Mouse (Mus musculus): ENCODE measurements around the gene Catip.

The Catip gene

DNA sequence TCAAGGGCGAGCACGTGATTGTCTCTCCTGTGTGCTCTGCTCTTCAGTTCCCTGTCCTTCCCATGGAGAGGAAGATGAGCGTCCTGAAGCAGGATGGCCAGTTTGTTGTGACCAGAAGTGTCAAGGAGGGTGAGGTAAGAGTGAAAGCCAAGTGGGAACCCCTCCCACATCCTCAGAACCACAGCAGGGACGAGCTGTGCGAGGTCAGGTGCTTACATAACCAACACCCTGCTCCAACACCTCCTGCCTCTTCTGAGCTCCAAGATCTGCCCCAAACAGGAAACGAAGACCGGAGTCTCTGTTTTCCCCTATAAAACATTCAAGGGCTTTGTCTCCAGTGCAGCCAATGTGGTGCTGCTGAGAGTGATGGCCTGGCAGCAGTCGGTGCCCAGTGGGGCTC, 2.4 kb downstream of the Catip start:
- no peaks in the 10 kb centered on the region for H3K36me3 ChIP-seq (ENCODE audit: insufficient read depth, low read length)
- no peak overlapping the region for H3K4me3 ChIP-seq (replicated peaks; ENCODE audit: low read length)
- H3K4me1 ChIP-seq (replicated peaks; ENCODE audit: low read depth, low read length): peaks cover 50% of the 10 kb centered on the region
- peaks cover 22% of the 10 kb centered on the region for H3K27me3 ChIP-seq (ENCODE audit: insufficient read depth, low read length)
- no peaks in the 10 kb centered on the region for H3K9me3 ChIP-seq (ENCODE audit: low read length)
- no peak for TF ChIP-seq CTCF (conservative IDR thresholded peaks at IDR 0.05; ENCODE audit: low read length)

DNA sequence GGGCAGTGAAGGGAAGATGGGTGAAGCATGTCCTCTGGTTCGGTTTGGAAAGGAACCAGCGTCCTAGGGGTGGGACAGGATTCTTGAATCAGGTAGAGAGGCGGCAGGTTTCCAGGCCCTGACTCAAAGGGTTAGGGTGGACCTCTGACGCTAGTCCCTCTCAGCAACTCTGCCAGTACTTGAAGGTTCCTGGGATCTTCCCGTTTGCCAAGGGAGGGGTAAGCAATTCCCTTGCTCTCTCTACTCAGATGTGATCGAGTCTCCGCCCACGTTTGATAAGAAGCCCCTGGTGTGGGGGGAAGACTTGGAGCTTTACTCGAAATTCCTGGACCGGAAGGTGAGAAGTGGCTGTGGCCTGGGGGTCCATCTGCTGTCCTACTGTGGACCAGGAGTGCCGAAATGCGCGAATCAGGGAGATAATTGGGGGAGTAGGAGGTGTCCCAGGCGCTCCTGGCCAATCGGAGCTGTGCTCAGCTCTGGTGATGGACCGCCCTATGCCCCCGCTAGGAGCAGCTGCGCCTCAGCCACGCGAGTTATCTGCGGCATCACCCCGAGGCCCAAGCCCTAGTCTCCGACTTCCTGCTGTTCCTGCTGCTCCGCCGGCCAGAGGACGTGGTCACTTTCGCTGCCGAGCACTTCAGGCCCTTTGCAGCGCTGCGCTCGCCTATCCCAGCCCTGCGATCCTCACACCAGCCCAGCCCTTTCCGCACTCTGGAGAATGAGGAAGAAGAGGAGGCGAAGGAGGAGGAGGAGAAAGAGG, 6.2 kb downstream of the Catip start:
- Histone ChIP-seq H3K9me3 (ENCODE audit: low read length) (no peaks in the 10 kb centered on the region), H3K4me1 (replicated peaks; ENCODE audit: low read depth, low read length) (peaks cover 49% of the 10 kb centered on the region), H3K27me3 (ENCODE audit: insufficient read depth, low read length) (peaks cover 22% of the 10 kb centered on the region), H3K36me3 (ENCODE audit: insufficient read depth, low read length) (no peaks in the 10 kb centered on the region), H3K4me3 (replicated peaks; ENCODE audit: low read length) (peak overlapping the region; percentile 71)
- TF ChIP-seq POU5F1 (IDR thresholded peaks at IDR 0.05; ENCODE audit: borderline replicate concordance, low read length) (no peak), CTCF (conservative IDR thresholded peaks at IDR 0.05; ENCODE audit: low read length) (no peak), NANOG (IDR thresholded peaks at IDR 0.05; ENCODE audit: borderline replicate concordance, low read length) (no peak)

GRCm38 (mm10) chr1:74370040-74370439, 8.1 kb downstream of the Catip start:
- no peaks in the 10 kb centered on the region for H3K9me3 ChIP-seq (ENCODE audit: low read length)
- peaks cover 20% of the 10 kb centered on the region for H3K27me3 ChIP-seq (ENCODE audit: insufficient read depth, low read length)
- no peaks in the 10 kb centered on the region for H3K36me3 ChIP-seq (ENCODE audit: insufficient read depth, low read length)
- peaks cover 35% of the 10 kb centered on the region for H3K4me1 ChIP-seq (replicated peaks; ENCODE audit: low read depth, low read length)
- TF ChIP-seq NANOG (IDR thresholded peaks at IDR 0.05; ENCODE audit: borderline replicate concordance, low read length) (no peak), CTCF (conservative IDR thresholded peaks at IDR 0.05; ENCODE audit: low read length) (no peak), POU5F1 (IDR thresholded peaks at IDR 0.05; ENCODE audit: borderline replicate concordance, low read length) (no peak)
- no peak overlapping the region for H3K4me3 ChIP-seq (replicated peaks; ENCODE audit: low read length)

- no peak overlapping the region for H3K4me3 ChIP-seq (replicated peaks; ENCODE audit: low read length)
- H3K4me1 ChIP-seq (replicated peaks; ENCODE audit: low read depth, low read length): peaks cover 44% of the 10 kb centered on the region
- no peaks in the 10 kb centered on the region for H3K36me3 ChIP-seq (ENCODE audit: insufficient read depth, low read length)
- H3K27me3 ChIP-seq (ENCODE audit: insufficient read depth, low read length): peaks cover 19% of the 10 kb centered on the region
- H3K9me3 ChIP-seq (ENCODE audit: low read length): no peaks in the 10 kb centered on the region
- TF ChIP-seq CTCF (conservative IDR thresholded peaks at IDR 0.05; ENCODE audit: low read length): no peak
- no peak for TF ChIP-seq NANOG (IDR thresholded peaks at IDR 0.05; ENCODE audit: borderline replicate concordance, low read length)
These were observed 11.5 kb downstream of the Catip start for GRCm38 (mm10) chr1:74373372-74373771.

DNA sequence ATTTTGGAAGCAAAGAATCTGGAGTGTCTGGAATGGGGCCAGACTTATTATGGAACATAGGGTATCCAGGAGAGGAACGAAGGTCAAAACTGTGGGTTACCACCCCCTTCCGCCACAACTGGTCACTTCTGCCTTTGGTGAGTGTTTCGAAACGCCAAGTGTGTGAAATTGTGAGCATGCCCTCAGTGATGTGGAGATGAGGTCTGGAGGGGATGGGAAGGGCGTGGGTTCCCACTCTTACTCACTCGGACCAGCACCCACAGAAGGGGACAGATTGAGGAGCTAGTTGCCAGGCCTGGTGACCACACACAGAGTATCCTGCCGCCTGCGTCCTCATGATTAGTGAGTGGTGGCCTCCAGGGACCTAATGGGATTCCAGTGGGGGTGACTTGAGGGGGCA, 13.1 kb downstream of the Catip start, which contains the start of gene Slc11a1:
TSS of gene Slc11a1 (plus strand) at position 216 of the 400 bp plus-strand sequence.
- Histone ChIP-seq H3K4me3 (replicated peaks; ENCODE audit: low read length) (no peak within 1 kb of the TSS), H3K27me3 (ENCODE audit: insufficient read depth, low read length) (peaks cover 14% of the 10 kb centered on the region), H3K4me1 (replicated peaks; ENCODE audit: low read depth, low read length) (peaks cover 52% of the 10 kb centered on the region), H3K36me3 (ENCODE audit: insufficient read depth, low read length) (no peaks in the 10 kb centered on the region), H3K9me3 (ENCODE audit: low read length) (no peaks in the 10 kb centered on the region)
- no peak for TF ChIP-seq CTCF (conservative IDR thresholded peaks at IDR 0.05; ENCODE audit: low read length)
- TF ChIP-seq NANOG (IDR thresholded peaks at IDR 0.05; ENCODE audit: borderline replicate concordance, low read length): no peak
- TF ChIP-seq POU5F1 (IDR thresholded peaks at IDR 0.05; ENCODE audit: borderline replicate concordance, low read length): no peak

DNA sequence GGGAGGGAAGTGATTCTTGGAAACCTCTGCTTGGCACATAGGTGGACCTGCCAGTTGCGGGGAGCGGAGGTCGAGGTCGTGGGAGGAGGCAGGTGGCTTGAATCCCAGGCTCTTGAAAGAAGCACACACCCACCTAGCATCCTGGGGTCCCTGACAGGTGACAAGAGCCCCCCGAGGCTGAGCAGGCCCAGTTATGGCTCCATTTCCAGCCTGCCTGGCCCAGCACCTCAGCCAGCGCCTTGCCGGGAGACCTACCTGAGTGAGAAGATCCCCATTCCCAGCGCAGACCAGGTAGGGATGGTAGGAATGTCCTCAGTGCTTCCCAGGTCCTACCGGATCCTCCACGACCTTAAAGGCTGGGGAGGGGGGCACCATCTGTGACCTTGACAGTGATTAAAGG, 13.7 kb downstream of the Catip start:
- TF ChIP-seq NANOG (IDR thresholded peaks at IDR 0.05; ENCODE audit: borderline replicate concordance, low read length): no peak
- TF ChIP-seq CTCF (conservative IDR thresholded peaks at IDR 0.05; ENCODE audit: low read length): no peak
- no peak for TF ChIP-seq POU5F1 (IDR thresholded peaks at IDR 0.05; ENCODE audit: borderline replicate concordance, low read length)
- no peaks in the 10 kb centered on the region for H3K36me3 ChIP-seq (ENCODE audit: insufficient read depth, low read length)
- H3K9me3 ChIP-seq (ENCODE audit: low read length): no peaks in the 10 kb centered on the region
- H3K27me3 ChIP-seq (ENCODE audit: insufficient read depth, low read length): peaks cover 14% of the 10 kb centered on the region
- H3K4me1 ChIP-seq (replicated peaks; ENCODE audit: low read depth, low read length): peaks cover 55% of the 10 kb centered on the region
- H3K4me3 ChIP-seq (replicated peaks; ENCODE audit: low read length): no peak overlapping the region

GRCm38 (mm10) chr1:74376396-74376795, 14.5 kb downstream of the Catip start:
- Histone ChIP-seq H3K4me3 (replicated peaks; ENCODE audit: low read length) (peak overlapping the region; percentile 50), H3K4me1 (replicated peaks; ENCODE audit: low read depth, low read length) (peaks cover 56% of the 10 kb centered on the region), H3K36me3 (ENCODE audit: insufficient read depth, low read length) (no peaks in the 10 kb centered on the region), H3K27me3 (ENCODE audit: insufficient read depth, low read length) (peaks cover 14% of the 10 kb centered on the region), H3K9me3 (ENCODE audit: low read length) (no peaks in the 10 kb centered on the region)
- no peak for TF ChIP-seq NANOG (IDR thresholded peaks at IDR 0.05; ENCODE audit: borderline replicate concordance, low read length)
- no peak for TF ChIP-seq CTCF (conservative IDR thresholded peaks at IDR 0.05; ENCODE audit: low read length)
- no peak for TF ChIP-seq POU5F1 (IDR thresholded peaks at IDR 0.05; ENCODE audit: borderline replicate concordance, low read length)

DNA sequence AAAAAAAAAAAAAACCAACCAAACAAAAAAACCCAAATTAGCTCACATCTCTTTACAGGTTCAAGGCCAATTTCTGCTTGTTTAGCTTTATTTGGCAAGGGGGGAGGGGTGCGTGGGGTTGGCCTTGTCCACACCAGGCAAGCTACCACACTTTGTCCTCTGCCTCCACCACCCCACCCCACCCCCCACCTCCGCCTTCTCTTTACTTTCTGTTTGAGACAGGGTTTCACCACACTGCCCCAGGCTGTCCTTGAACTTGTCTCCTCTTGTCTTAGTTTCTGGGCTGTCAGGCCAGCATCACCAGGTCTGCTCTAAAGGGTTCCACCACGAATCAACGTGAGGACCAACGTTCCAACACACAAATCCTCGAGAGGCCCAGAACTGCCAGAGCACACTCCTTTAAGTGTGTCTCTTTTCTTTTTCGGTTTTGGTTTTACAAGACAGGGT, 17.2 kb downstream of the Catip start:
- Histone ChIP-seq H3K9me3 (ENCODE audit: low read length) (no peaks in the 10 kb centered on the region), H3K27me3 (ENCODE audit: insufficient read depth, low read length) (peaks cover 26% of the 10 kb centered on the region), H3K4me1 (replicated peaks; ENCODE audit: low read depth, low read length) (peaks cover 80% of the 10 kb centered on the region), H3K4me3 (replicated peaks; ENCODE audit: low read length) (no peak overlapping the region), H3K36me3 (ENCODE audit: insufficient read depth, low read length) (no peaks in the 10 kb centered on the region)
- TF ChIP-seq CTCF (conservative IDR thresholded peaks at IDR 0.05; ENCODE audit: low read length) (no peak), NANOG (IDR thresholded peaks at IDR 0.05; ENCODE audit: borderline replicate concordance, low read length) (no peak), POU5F1 (IDR thresholded peaks at IDR 0.05; ENCODE audit: borderline replicate concordance, low read length) (no peak)

- Histone ChIP-seq H3K36me3 (ENCODE audit: insufficient read depth, low read length) (no peaks in the 10 kb centered on the region), H3K4me1 (replicated peaks; ENCODE audit: low read depth, low read length) (peaks cover 87% of the 10 kb centered on the region), H3K9me3 (ENCODE audit: low read length) (no peaks in the 10 kb centered on the region), H3K27me3 (ENCODE audit: insufficient read depth, low read length) (peaks cover 35% of the 10 kb centered on the region), H3K4me3 (replicated peaks; ENCODE audit: low read length) (no peak overlapping the region)
- TF ChIP-seq CTCF (conservative IDR thresholded peaks at IDR 0.05; ENCODE audit: low read length): no peak
- TF ChIP-seq POU5F1 (IDR thresholded peaks at IDR 0.05; ENCODE audit: borderline replicate concordance, low read length): no peak
- TF ChIP-seq NANOG (IDR thresholded peaks at IDR 0.05; ENCODE audit: borderline replicate concordance, low read length): no peak
These were observed 18.6 kb downstream of the Catip start for GRCm38 (mm10) chr1:74380484-74380883.

Measured in E14TG2a.4 (cell line).